Mouse (Mus musculus): ENCODE measurements at regions not wholly inside any gene's neighbourhood (a gene's known extent, or its start where the extent isn't known, plus 50 kb on each side); places are given as distances from the start of the nearest gene placed in this dataset.

- peak; percentile 51 to 61 for DNase-seq (ENCODE audit: low spot score in 2 of 2)
Observed at GRCm38 (mm10) chr2:45196511-45196910, 79.3 kb upstream of the Zeb2 start.

DNA sequence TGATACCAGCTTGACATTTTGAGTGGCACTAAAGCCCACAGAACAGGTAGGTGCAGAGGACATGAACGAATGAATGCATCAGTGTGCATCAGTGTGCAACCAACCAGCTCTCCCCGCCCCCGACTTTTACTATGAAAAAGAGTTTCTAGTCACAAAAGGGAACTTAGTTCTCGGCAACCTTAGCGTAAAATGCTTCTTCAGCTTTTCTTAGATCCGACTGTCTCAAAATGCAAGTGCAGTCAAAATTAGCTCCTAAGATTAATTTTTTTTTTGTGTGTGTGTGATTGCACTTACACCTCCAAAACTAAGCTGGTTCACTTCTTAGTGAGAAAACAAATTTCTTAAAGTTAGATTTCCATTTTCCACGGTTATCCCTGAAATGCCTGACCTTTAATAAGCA lies 77.1 kb upstream of the Zeb2 start:
- DNase-seq (ENCODE audit: low spot score in 2 of 2), result peak; percentile 68 to 71

- DNase-seq (ENCODE audit: low spot score in 2 of 2), result no peak
Observed at GRCm38 (mm10) chr2:45185621-45185999, 68.4 kb upstream of the Zeb2 start.

DNA sequence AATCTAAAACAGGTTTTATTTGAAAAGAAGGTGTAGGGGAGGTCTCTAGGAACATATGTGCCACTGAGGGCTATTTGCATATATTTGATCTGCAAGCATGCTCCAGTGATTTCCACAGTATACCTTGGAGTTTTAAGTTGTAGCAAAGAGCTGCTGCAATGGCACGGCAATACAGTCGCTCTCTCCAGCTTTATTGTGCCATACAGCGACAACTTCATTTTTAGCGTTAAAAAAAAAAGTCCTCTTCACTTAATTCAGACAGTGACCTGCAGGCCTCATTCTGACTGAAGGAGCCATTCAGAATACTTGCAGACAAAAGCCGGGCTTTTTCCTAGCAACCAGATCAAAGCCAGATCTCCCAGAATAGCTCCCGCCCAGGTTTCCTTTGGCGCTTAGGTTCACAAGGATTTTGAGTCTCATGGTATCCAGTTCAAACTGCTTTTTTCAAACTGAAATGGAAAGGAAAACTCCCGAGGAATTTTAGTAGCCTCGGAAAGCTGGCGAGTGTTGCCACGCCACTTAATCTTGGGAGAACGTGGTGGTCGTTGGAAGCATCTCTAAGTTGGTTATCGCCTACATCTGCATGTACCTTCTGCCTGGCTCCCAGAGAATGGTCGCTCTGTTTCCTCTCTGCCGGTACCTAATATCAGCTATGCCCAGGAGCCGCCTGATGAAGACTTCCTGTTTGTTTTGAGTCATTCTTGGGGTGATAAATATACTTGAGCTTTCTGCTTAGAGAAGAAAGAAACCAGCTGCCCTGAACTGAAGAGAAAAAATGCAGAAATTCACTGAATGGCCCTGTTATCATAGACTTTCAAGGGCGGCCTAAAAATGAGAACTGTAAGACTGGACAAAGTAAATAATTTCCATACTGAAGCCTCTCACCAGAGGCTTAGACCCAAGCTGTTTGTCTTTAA lies 67.8 kb upstream of the Zeb2 start:
- no peak for DNase-seq (ENCODE audit: low spot score in 2 of 2)

- no peak for DNase-seq (ENCODE audit: low spot score in 2 of 2)
Observed at GRCm38 (mm10) chr2:45184149-45184548, 67.0 kb upstream of the Zeb2 start.

DNA sequence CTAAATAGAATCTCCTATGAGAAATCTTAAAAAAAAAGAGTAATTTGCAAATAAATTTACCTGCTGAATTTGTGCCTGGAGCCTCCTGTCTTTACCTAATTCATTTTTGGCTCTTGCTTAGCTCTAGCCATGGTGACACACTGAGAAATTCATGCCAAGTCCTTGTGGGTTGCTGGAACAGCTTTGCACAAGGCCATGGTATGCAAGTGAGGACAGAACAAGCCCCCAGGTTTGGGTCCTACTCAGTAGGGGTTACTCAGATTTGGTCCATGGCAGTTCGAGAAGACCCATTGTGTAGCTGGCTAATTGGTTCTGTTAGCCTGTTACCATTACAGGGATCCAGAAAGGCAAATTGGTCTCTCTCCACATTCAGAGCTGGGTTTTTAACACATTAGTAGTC lies 65.7 kb upstream of the Zeb2 start:
- DNase-seq (ENCODE audit: low spot score in 2 of 2), result no peak

- DNase-seq (ENCODE audit: low spot score in 2 of 2), result no peak
Observed at GRCm38 (mm10) chr2:45181552-45181951, 64.4 kb upstream of the Zeb2 start.

DNA sequence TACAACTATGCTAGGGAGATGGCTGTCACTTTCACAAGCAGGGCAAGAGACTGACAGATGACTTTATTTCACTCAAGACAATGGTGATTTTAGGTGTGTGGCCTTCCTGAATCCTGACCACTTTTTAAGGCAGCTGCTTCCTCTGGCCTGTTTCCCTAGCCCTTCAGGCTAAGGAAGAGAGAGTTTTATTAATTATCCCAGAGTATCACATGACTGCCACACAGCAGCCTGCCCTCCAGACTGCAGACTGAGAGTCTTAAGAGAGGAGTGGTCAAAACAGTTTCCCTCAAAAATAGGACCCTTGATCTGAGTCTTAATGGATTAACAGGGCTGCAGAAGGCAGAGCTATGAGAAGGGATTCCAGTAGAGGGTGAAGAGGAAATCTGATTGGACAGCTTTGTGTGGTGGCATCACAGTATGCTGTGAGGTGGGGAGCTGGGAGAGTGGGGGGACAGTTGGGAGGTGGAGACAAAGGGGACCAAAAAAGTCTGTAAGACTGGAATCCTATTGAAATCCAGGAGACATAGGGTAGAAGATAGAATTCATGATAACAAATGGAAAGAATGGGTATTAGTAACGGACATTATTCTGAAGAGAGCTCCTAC lies 61.8 kb upstream of the Zeb2 start:
- DNase-seq (ENCODE audit: low spot score in 2 of 2), result no peak

GRCm38 (mm10) chr2:45172382-45172781 lies 55.2 kb upstream of the Zeb2 start:
- DNase-seq (ENCODE audit: low spot score in 2 of 2), result no peak

- DNase-seq (ENCODE audit: low spot score in 2 of 2), result peak in 1 of 2 experiments; percentile 18
Observed at GRCm38 (mm10) chr2:45171520-45172173, 54.5 kb upstream of the Zeb2 start.

GRCm38 (mm10) chr2:45170272-45170671 lies 53.1 kb upstream of the Zeb2 start:
- no peak for DNase-seq (ENCODE audit: low spot score in 2 of 2)

GRCm38 (mm10) chr2:45169429-45170070 lies 52.4 kb upstream of the Zeb2 start:
- DNase-seq (ENCODE audit: low spot score in 2 of 2), result no peak

- DNase-seq (ENCODE audit: low spot score in 2 of 2), result no peak
Observed at GRCm38 (mm10) chr2:45168606-45169005, 51.4 kb upstream of the Zeb2 start.

Data from spleen, postnatal 36 days (tissue).